Mouse (Mus musculus) liver, postnatal 0 days (tissue): ENCODE data around the gene Vps53. TPM values are rescaled to one million over a fixed set of nuclear protein-coding genes. Genes with fewer than 3 reads are reported as not detected.

ENCODE experiments used
- ATAC-seq: fragments of 200-750 bp; cut with Nextera tagmentation; 2 replicates; pipeline ENCODE4 v1.8.0; 2017; ENCODE audit warnings: mild to moderate bottlenecking, moderate library complexity
- DNase-seq: peaks from one replicate; pipeline ENCODE4 v3.0.0-alpha.2; 2016
- H3K27ac ChIP-seq: fragments of 300-500 bp; sonication (generic); 2 replicates; pipeline ENCODE4 v1.5.1; 2014; ENCODE audit warnings: antibody characterized with exemption, moderate library complexity, mild to moderate bottlenecking, low read depth
- H3K27me3 ChIP-seq: fragments of 300-500 bp; sonication (generic); 2 replicates; pipeline ENCODE4 v1.6.1; 2014; ENCODE audit warnings: low read length, control low read depth, mixed read lengths; ENCODE audit not compliant: insufficient read depth
- H3K36me3 ChIP-seq: fragments of 300-500 bp; sonication (generic); replicated peaks from 2 replicates; pipeline ENCODE4 v1.6.1; 2014; ENCODE audit warnings: mild to moderate bottlenecking, control low read depth, low read length, moderate library complexity, mixed read lengths; ENCODE audit not compliant: insufficient read depth
- H3K4me1 ChIP-seq: fragments of 300-500 bp; sonication (generic); 2 replicates; pipeline ENCODE4 v1.6.1; 2014; ENCODE audit warnings: antibody characterized with exemption, mild to moderate bottlenecking, control low read depth; ENCODE audit not compliant: insufficient read depth
- H3K4me2 ChIP-seq: fragments of 300-500 bp; sonication (generic); 2 replicates; pipeline ENCODE4 v1.6.1; 2014; ENCODE audit warnings: low read depth, mild to moderate bottlenecking, low read length, moderate library complexity, mixed read lengths
- H3K4me3 ChIP-seq: fragments of 300-500 bp; sonication (generic); 2 replicates; pipeline ENCODE4 v1.5.1; 2014; ENCODE audit warnings: low read depth, low read length
- H3K9ac ChIP-seq: fragments of 300-500 bp; sonication (generic); replicated peaks from 2 replicates; pipeline ENCODE4 v1.6.1; 2014; ENCODE audit warnings: mild to moderate bottlenecking, moderate library complexity
- H3K9me3 ChIP-seq: fragments of 300-500 bp; sonication (generic); 2 replicates; pipeline ENCODE4 v1.6.1; 2016; ENCODE audit warnings: mild to moderate bottlenecking, control low read depth, low read length, mixed read lengths
- CTCF ChIP-seq: sonication (generic); IDR thresholded peaks from 2 replicates; pipeline ENCODE4 v1.5.1; 2016; ENCODE audit warnings: antibody characterized with exemption, low read depth
- EP300 ChIP-seq: IDR thresholded peaks from 2 replicates; pipeline ENCODE4 v1.6.1; 2016; ENCODE audit warnings: antibody characterized with exemption, low read depth, mild to moderate bottlenecking
- WGBS: fragments of 180-500 bp; shearing (Covaris S2); extraction: QIAGEN DNeasy Blood & Tissue Kit; methylation state at CpG from one replicate; pipeline ENCODE4 v1.1.7; 2014; ENCODE audit not compliant: insufficient replicate concordance; 5-methylcytosine and 5-hydroxymethylcytosine counted together
- polyA plus RNA-seq: library from polyadenylated mRNA; unstranded; fragments of >200 nt; fragmentation: Nextera tagmentation; extraction: Ambion mirVana; gene quantifications from 2 replicates; pipeline ENCODE4 v1.2.1, GENCODE M21; 2015

The Vps53 gene
- polyA plus RNA-seq, 1 experiment from 2014 or later: 16.2 TPM

GRCm38 (mm10) chr11:76083941-76084367 lies 95.5 kb downstream of the Vps53 start:
- Histone ChIP-seq H3K4me1 (no peaks in the 10 kb centered on the region), H3K27me3 (no peaks in the 10 kb centered on the region), H3K36me3 (peaks cover 26% of the 10 kb centered on the region), H3K9me3 (no peaks in the 10 kb centered on the region), H3K9ac (no peak overlapping the region), H3K4me2 (no peak overlapping the region), H3K4me3 (no peak overlapping the region), H3K27ac (no peak overlapping the region)
- ATAC-seq: no peak
- WGBS: 79% methylated on average over 3 of the region's 3 CpGs
- no peak for DNase-seq
- no peak for TF ChIP-seq CTCF
- TF ChIP-seq EP300: no peak

- TF ChIP-seq EP300 (no peak), CTCF (no peak)
- no peak overlapping the region for H3K27ac ChIP-seq
- H3K36me3 ChIP-seq: peaks cover 31% of the 10 kb centered on the region
- H3K9ac ChIP-seq: no peak overlapping the region
- no peak overlapping the region for H3K4me2 ChIP-seq
- no peaks in the 10 kb centered on the region for H3K27me3 ChIP-seq
- no peak overlapping the region for H3K4me3 ChIP-seq
- no peaks in the 10 kb centered on the region for H3K9me3 ChIP-seq
- DNase-seq: no peak
- H3K4me1 ChIP-seq: no peaks in the 10 kb centered on the region
- no peak for ATAC-seq
- 71% methylated on average over 6 of the region's 6 CpGs for WGBS
Observed at GRCm38 (mm10) chr11:76081048-76081640, 98.3 kb downstream of the Vps53 start.

- H3K4me3 ChIP-seq: no peak overlapping the region
- peaks cover 31% of the 10 kb centered on the region for H3K36me3 ChIP-seq
- H3K9me3 ChIP-seq: no peaks in the 10 kb centered on the region
- H3K27ac ChIP-seq: no peak overlapping the region
- H3K4me2 ChIP-seq: no peak overlapping the region
- ATAC-seq (no peak), DNase-seq (no peak)
- WGBS: 47% methylated on average over 2 of the region's 2 CpGs
- H3K27me3 ChIP-seq: no peaks in the 10 kb centered on the region
- H3K9ac ChIP-seq: no peak overlapping the region
- TF ChIP-seq CTCF (no peak), EP300 (no peak)
- no peaks in the 10 kb centered on the region for H3K4me1 ChIP-seq
Observed at GRCm38 (mm10) chr11:76080293-76080692, 99.2 kb downstream of the Vps53 start.

GRCm38 (mm10) chr11:76077341-76077740 lies 102.1 kb downstream of the Vps53 start:
- no peak for TF ChIP-seq CTCF
- no peak for TF ChIP-seq EP300
- Histone ChIP-seq H3K9ac (no peak overlapping the region), H3K27ac (no peak overlapping the region), H3K4me2 (no peak overlapping the region), H3K9me3 (no peaks in the 10 kb centered on the region), H3K4me1 (no peaks in the 10 kb centered on the region), H3K36me3 (peaks cover 33% of the 10 kb centered on the region), H3K27me3 (no peaks in the 10 kb centered on the region), H3K4me3 (no peak overlapping the region)
- 84% methylated on average over 6 of the region's 6 CpGs for WGBS
- no peak for ATAC-seq
- no peak for DNase-seq

GRCm38 (mm10) chr11:76074296-76075093 lies 105.0 kb downstream of the Vps53 start:
- ATAC-seq: no peak
- H3K9me3 ChIP-seq: no peaks in the 10 kb centered on the region

GRCm38 (mm10) chr11:76069816-76070215 lies 109.6 kb downstream of the Vps53 start:
- Histone ChIP-seq H3K9me3 (no peaks in the 10 kb centered on the region), H3K27me3 (no peaks in the 10 kb centered on the region), H3K4me2 (no peak overlapping the region), H3K4me1 (no peaks in the 10 kb centered on the region), H3K36me3 (peaks cover 9% of the 10 kb centered on the region), H3K4me3 (no peak overlapping the region), H3K27ac (no peak overlapping the region), H3K9ac (no peak overlapping the region)
- 84% methylated on average over 6 of the region's 6 CpGs for WGBS
- DNase-seq (no peak), ATAC-seq (no peak)
- TF ChIP-seq EP300: no peak
- no peak for TF ChIP-seq CTCF

More at GRCm38 (mm10) chr11:76074296-76075093, 105.0 kb downstream of the Vps53 start:
- 74% methylated on average over 11 of the region's 11 CpGs for WGBS
- no peaks in the 10 kb centered on the region for H3K4me1 ChIP-seq
- no peak for TF ChIP-seq EP300
- no peak for TF ChIP-seq CTCF
- no peak overlapping the region for H3K27ac ChIP-seq
- no peak overlapping the region for H3K4me3 ChIP-seq
- H3K27me3 ChIP-seq: no peaks in the 10 kb centered on the region
- DNase-seq: no peak
- no peak overlapping the region for H3K9ac ChIP-seq
- H3K36me3 ChIP-seq: peaks cover 12% of the 10 kb centered on the region; the same call in 1 of the 2 replicates
- H3K4me2 ChIP-seq: no peak overlapping the region
